Mouse (Mus musculus) liver, embryonic 11.5 days (tissue): ENCODE data around the gene Cntnap4. TPM values are rescaled to one million over a fixed set of nuclear protein-coding genes. Genes with fewer than 3 reads are reported as not detected.

Experiments
- ATAC-seq: fragments of 200-750 bp; cut with Nextera tagmentation; replicated peaks from 2 replicates; pipeline ENCODE4 v1.8.0; 2017; ENCODE audit warnings: moderate number of reproducible peaks, mild to moderate bottlenecking, moderate TSS enrichment, moderate library complexity; ENCODE audit not compliant: low FRiP score
- DNase-seq: peaks from one replicate; pipeline ENCODE4 v3.0.0-alpha.2; 2017; ENCODE audit warnings: low spot score
- H3K27ac ChIP-seq: fragments of 300-500 bp; sonication (generic); 2 replicates; pipeline ENCODE4 v1.5.1; 2014; ENCODE audit warnings: mild to moderate bottlenecking, low read depth, low read length, control low read depth
- H3K27me3 ChIP-seq: fragments of 300-500 bp; sonication (generic); replicated peaks from 2 replicates; pipeline ENCODE4 v1.6.1; 2014; ENCODE audit warnings: low read length, mixed read lengths; ENCODE audit not compliant: control insufficient read depth, insufficient read depth
- H3K36me3 ChIP-seq: fragments of 300-500 bp; sonication (generic); 2 replicates; pipeline ENCODE4 v1.6.1; 2014; ENCODE audit warnings: mild to moderate bottlenecking, low read length, moderate library complexity, mixed read lengths; ENCODE audit not compliant: control insufficient read depth, insufficient read depth
- H3K4me1 ChIP-seq: fragments of 300-500 bp; sonication (generic); replicated peaks from 2 replicates; pipeline ENCODE4 v1.6.1; 2014; ENCODE audit warnings: low read length, mixed read lengths; ENCODE audit not compliant: control insufficient read depth, insufficient read depth
- H3K4me2 ChIP-seq: fragments of 300-500 bp; sonication (generic); 2 replicates; pipeline ENCODE4 v1.6.1; 2014; ENCODE audit warnings: mild to moderate bottlenecking, control low read depth, moderate library complexity
- H3K4me3 ChIP-seq: fragments of 300-500 bp; sonication (generic); 2 replicates; pipeline ENCODE4 v1.5.1; 2014; ENCODE audit warnings: low read depth, low read length, control low read depth
- H3K9ac ChIP-seq: fragments of 300-500 bp; sonication (generic); 2 replicates; pipeline ENCODE4 v1.6.1; 2014; ENCODE audit warnings: low read depth, low read length, control low read depth
- H3K9me3 ChIP-seq: fragments of 300-500 bp; sonication (generic); 2 replicates; pipeline ENCODE4 v1.6.1; 2016; ENCODE audit warnings: low read length, inconsistent platforms, mixed read lengths; ENCODE audit not compliant: control insufficient read depth
- WGBS: fragments of 180-500 bp; shearing (Covaris S2); extraction: QIAGEN DNeasy Blood & Tissue Kit; methylation state at CpG from one replicate; pipeline ENCODE4 v1.1.7; 2014; 5-methylcytosine and 5-hydroxymethylcytosine counted together
- polyA plus RNA-seq: library from polyadenylated mRNA; unstranded; fragments of >200 nt; fragmentation: Nextera tagmentation; extraction: Ambion mirVana; gene quantifications from 2 replicates; pipeline ENCODE4 v1.2.1, GENCODE M21; 2014

Gene Cntnap4
- polyA plus RNA-seq, 1 experiment from 2014 or later: 0.04 TPM

DNA sequence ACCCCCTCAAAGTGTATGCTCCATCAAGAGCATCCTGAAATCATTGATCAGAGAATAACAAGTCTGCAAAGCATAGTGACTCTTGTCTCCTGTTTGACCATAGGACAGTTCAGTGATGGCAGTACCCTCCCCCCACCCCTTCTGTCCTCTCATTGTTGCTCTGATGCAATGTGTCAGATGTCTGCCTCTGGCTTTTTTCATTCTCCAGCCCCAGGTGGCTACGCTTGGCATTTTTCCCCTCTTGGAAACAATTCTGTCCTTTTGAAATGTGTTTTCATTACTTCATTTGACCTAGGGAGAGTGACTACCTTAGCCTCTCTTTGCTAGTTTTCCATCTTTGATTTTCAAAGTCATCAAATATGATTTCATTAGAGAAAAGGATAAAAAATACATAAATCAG is 104.8 kb downstream of the Cntnap4 start:
- Histone ChIP-seq H3K4me2 (no peak overlapping the region), H3K27ac (no peak overlapping the region), H3K36me3 (no peaks in the 10 kb centered on the region), H3K9me3 (no peaks in the 10 kb centered on the region; the same call in 1 of the 2 replicates), H3K4me1 (no peaks in the 10 kb centered on the region), H3K27me3 (no peaks in the 10 kb centered on the region), H3K4me3 (no peak overlapping the region), H3K9ac (no peak overlapping the region)
- no peak for DNase-seq
- WGBS: 38% methylated on average over 1 of the region's 1 CpGs
- ATAC-seq: no peak

DNA sequence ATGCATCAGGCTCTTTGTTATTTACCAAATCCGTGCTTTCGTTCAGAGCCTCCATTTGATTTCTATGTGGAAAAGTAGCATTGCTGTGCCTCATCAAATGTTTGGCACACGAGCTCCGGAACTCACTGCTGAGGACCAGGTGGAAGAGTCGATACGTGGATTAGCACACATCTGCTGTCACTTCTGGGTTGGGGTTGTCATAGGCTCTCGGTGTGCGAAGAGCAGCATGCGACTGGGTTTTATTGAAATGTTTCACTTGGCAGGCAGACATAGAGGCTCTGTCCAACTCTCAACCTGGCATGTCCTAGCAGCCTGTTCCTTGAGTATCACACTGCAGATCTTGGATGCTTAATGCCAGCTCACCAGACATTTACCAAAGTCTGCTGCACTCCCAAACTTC is 111.9 kb downstream of the Cntnap4 start:
- Histone ChIP-seq H3K9me3 (no peaks in the 10 kb centered on the region; the same call in 1 of the 2 replicates), H3K4me2 (no peak overlapping the region), H3K27ac (no peak overlapping the region), H3K9ac (no peak overlapping the region), H3K4me3 (no peak overlapping the region), H3K36me3 (no peaks in the 10 kb centered on the region), H3K27me3 (no peaks in the 10 kb centered on the region), H3K4me1 (no peaks in the 10 kb centered on the region)
- DNase-seq: no peak
- ATAC-seq: no peak
- 90% methylated on average over 9 of the region's 9 CpGs for WGBS

DNA sequence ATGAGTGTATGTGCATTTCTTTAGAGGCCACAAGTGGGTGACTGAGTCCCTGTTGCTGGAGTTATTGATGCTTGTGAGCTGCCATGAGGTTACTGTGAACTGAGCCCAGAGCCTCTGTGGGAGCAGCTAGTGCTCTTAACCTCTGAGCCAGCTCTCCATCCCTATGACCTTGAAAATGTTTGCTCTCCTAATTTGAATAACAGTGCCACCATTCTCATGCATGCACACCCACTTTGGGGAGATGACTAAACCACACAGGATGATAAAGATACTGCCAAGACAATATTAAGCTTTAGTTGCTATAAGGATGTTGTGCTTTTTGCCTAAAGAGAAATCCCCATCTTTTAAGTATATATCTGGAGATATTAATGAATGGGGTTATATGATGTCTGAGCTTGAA is 125.9 kb downstream of the Cntnap4 start:
- Histone ChIP-seq H3K27ac (no peak overlapping the region), H3K9ac (no peak overlapping the region), H3K4me2 (no peak overlapping the region), H3K4me1 (no peaks in the 10 kb centered on the region), H3K4me3 (no peak overlapping the region), H3K9me3 (no peaks in the 10 kb centered on the region), H3K36me3 (no peaks in the 10 kb centered on the region), H3K27me3 (no peaks in the 10 kb centered on the region)
- DNase-seq (no peak), ATAC-seq (no peak)

GRCm38 (mm10) chr8:112698141-112698540 is 128.3 kb downstream of the Cntnap4 start:
- no peaks in the 10 kb centered on the region for H3K27me3 ChIP-seq
- H3K9ac ChIP-seq: no peak overlapping the region
- no peaks in the 10 kb centered on the region for H3K9me3 ChIP-seq
- no peak for ATAC-seq
- H3K36me3 ChIP-seq: no peaks in the 10 kb centered on the region
- 65% methylated on average over 3 of the region's 3 CpGs for WGBS
- H3K4me1 ChIP-seq: no peaks in the 10 kb centered on the region
- H3K4me2 ChIP-seq: no peak overlapping the region
- H3K27ac ChIP-seq: no peak overlapping the region
- DNase-seq: no peak
- H3K4me3 ChIP-seq: no peak overlapping the region

- no peaks in the 10 kb centered on the region for H3K36me3 ChIP-seq
- ATAC-seq: no peak
- WGBS: 53% methylated on average over 3 of the region's 3 CpGs
These were observed 147.1 kb downstream of the Cntnap4 start for GRCm38 (mm10) chr8:112716982-112717381.

GRCm38 (mm10) chr8:112724918-112725317 is 155.1 kb downstream of the Cntnap4 start:
- DNase-seq (no peak), ATAC-seq (no peak)
- Histone ChIP-seq H3K9ac (no peak overlapping the region), H3K9me3 (no peaks in the 10 kb centered on the region), H3K27me3 (no peaks in the 10 kb centered on the region), H3K4me3 (no peak overlapping the region), H3K36me3 (no peaks in the 10 kb centered on the region), H3K4me2 (no peak overlapping the region), H3K4me1 (no peaks in the 10 kb centered on the region), H3K27ac (no peak overlapping the region)
- WGBS: 67% methylated on average over 9 of the region's 9 CpGs

More at GRCm38 (mm10) chr8:112716982-112717381, 147.1 kb downstream of the Cntnap4 start:
- Histone ChIP-seq H3K9ac (no peak overlapping the region), H3K9me3 (no peaks in the 10 kb centered on the region), H3K27ac (no peak overlapping the region), H3K4me1 (no peaks in the 10 kb centered on the region), H3K4me3 (no peak overlapping the region), H3K4me2 (no peak overlapping the region), H3K27me3 (no peaks in the 10 kb centered on the region)
- no peak for DNase-seq

DNA sequence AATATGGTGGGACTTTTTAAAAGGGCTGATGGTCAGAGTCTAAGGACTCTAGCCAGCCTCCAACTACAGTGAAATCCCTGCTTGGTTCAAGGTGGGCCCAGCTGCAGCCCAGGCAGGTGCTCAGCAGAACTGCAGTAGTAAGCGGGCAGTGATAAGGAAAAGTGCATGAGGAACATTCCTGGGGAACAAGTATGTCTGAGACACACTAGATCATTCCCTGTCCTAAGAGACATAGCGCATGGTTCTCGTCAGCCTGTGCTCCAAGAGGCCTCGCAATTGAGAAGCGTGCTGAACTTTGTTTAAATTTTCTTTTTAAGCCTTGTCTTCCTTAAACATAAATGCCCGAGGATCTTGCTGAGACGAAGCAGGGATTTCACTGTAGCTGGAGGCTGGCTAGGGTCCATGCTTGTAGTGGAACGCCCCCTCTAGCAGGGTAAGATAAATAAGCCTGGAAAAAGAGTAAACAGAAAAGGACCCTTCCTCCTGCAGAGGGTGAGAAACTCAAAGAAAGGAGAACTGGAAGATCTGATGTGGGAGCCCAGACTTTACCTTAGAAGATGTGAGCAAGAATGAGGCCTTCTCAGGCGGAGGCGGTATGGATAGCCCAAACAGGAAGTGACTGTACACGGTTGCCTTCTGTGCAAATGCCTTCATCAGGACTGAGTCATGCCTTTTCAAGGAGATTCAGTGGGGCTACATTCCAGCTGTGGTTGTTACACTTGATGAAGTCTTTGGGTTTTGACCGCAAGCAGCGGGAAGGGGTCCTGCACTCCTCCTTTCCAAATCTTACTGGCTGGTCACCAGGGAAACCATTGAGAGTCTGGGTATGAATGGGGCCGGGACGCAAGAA is 161.0 kb downstream of the Cntnap4 start:
- H3K36me3 ChIP-seq: no peaks in the 10 kb centered on the region
- no peaks in the 10 kb centered on the region for H3K27me3 ChIP-seq
- H3K9me3 ChIP-seq: no peaks in the 10 kb centered on the region
- H3K27ac ChIP-seq: no peak overlapping the region
- no peak for ATAC-seq
- WGBS: 81% methylated on average over 15 of the region's 15 CpGs
- no peaks in the 10 kb centered on the region for H3K4me1 ChIP-seq
- DNase-seq: no peak
- no peak overlapping the region for H3K9ac ChIP-seq
- H3K4me2 ChIP-seq: no peak overlapping the region
- no peak overlapping the region for H3K4me3 ChIP-seq

- Histone ChIP-seq H3K27me3 (no peaks in the 10 kb centered on the region), H3K9me3 (no peaks in the 10 kb centered on the region), H3K4me2 (no peak overlapping the region), H3K4me1 (no peaks in the 10 kb centered on the region), H3K27ac (no peak overlapping the region), H3K9ac (no peak overlapping the region), H3K36me3 (no peaks in the 10 kb centered on the region), H3K4me3 (no peak overlapping the region)
- DNase-seq (no peak), ATAC-seq (no peak)
- 90% methylated on average over 3 of the region's 3 CpGs for WGBS
These were observed 165.7 kb downstream of the Cntnap4 start for GRCm38 (mm10) chr8:112735575-112735974.

- H3K9me3 ChIP-seq: no peaks in the 10 kb centered on the region
- no peak overlapping the region for H3K4me2 ChIP-seq
- DNase-seq (no peak), ATAC-seq (no peak)
- H3K36me3 ChIP-seq: no peaks in the 10 kb centered on the region
- H3K4me3 ChIP-seq: no peak overlapping the region
- no peaks in the 10 kb centered on the region for H3K27me3 ChIP-seq
- H3K4me1 ChIP-seq: no peaks in the 10 kb centered on the region
- H3K27ac ChIP-seq: no peak overlapping the region
- no peak overlapping the region for H3K9ac ChIP-seq
- 81% methylated on average over 4 of the region's 4 CpGs for WGBS
These were observed 173.5 kb downstream of the Cntnap4 start for GRCm38 (mm10) chr8:112743331-112743730.
